Mouse (Mus musculus): ENCODE results near the gene Amotl2. TPM values are rescaled to one million over a fixed set of nuclear protein-coding genes. Genes with fewer than 3 reads are reported as not detected.

The Amotl2 gene
- polyA plus RNA-seq, 1 experiment from 2014 or later, result 33.5 TPM

DNA sequence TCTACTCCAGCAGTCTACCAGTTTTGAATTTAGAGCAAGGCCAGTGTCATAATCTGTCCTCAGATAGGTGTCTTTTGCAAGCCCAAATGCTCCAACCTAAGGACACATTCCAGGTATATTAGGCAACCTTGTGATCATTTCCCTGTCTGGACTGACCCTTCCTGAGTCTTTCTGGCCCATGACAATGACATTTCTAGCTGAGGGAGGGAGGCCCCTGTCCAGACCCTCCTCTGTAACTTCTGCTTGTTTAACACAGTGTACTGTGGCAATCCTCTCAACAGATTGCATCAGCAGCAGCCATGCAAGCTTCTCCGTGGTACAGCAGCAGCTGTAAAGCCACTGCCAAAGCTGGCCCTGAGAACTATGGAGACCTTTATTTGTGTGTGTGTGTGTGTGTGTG is 19.5 kb downstream of the Amotl2 start:
- peaks cover 32% of the 10 kb centered on the region for H3K36me3 ChIP-seq (ENCODE audit: control insufficient read depth, insufficient read depth, low read length)
- H3K27me3 ChIP-seq (ENCODE audit: control insufficient read depth, insufficient read depth, low read length), result no peaks in the 10 kb centered on the region
- no peak for ATAC-seq (ENCODE audit: insufficient number of reproducible peaks, insufficient read depth, low FRiP score, low read depth)
- H3K9me3 ChIP-seq (ENCODE audit: control insufficient read depth, low read length), result no peaks in the 10 kb centered on the region
- H3K4me1 ChIP-seq (ENCODE audit: control insufficient read depth in 2 of 2, insufficient read depth in 2 of 2, low read length in 2 of 2), result peaks cover 3 to 4% of the 10 kb centered on the region in 2 experiments; a peak in 2 of 4 replicates
- H3K27ac ChIP-seq (replicated peaks in 1 of 2; ENCODE audit: control insufficient read depth in 1 of 2, insufficient read depth in 1 of 2, low read depth in 2 of 2, low read length in 2 of 2), result no peak overlapping the region
- H3K9ac ChIP-seq (ENCODE audit: low read length), result no peak overlapping the region
- whole genome bisulfite sequencing, result 41% methylated on average over 1 of the region's 1 CpGs
- no peak overlapping the region for H3K4me3 ChIP-seq (ENCODE audit: control insufficient read depth in 1 of 2, insufficient read depth in 1 of 2, low read depth in 1 of 2, low read length in 2 of 2)
- H3K4me2 ChIP-seq (ENCODE audit: low read length), result no peak overlapping the region

DNA sequence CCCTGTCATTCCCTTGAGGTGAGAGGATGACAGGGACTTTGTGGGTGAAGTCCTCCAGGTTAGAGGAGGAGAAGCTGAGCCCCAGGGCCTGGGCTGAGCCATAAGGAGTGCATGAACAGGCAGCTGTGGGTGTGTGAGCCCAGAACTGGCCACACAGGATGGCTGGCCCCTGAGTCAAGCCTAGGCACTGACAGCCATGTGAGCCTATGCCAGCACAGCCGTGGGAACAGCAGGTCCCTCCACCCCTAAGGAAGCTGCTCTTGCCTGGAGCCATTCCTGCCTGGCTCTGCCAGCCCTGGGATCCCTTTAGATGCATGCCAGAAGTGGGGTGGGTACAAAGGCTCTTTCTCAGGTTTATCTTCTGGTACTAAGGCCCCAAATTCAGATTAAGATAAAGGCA is 20.9 kb downstream of the Amotl2 start:
- H3K27me3 ChIP-seq (ENCODE audit: control insufficient read depth, insufficient read depth, low read length), result no peaks in the 10 kb centered on the region
- ATAC-seq (ENCODE audit: insufficient number of reproducible peaks, insufficient read depth, low FRiP score, low read depth), result no peak
- H3K4me1 ChIP-seq (ENCODE audit: control insufficient read depth in 2 of 2, insufficient read depth in 2 of 2, low read length in 2 of 2), result peaks cover 3 to 4% of the 10 kb centered on the region in 2 experiments; a peak in 1 of 4 replicates
- H3K4me2 ChIP-seq (ENCODE audit: low read length), result no peak overlapping the region
- H3K4me3 ChIP-seq (ENCODE audit: control insufficient read depth in 1 of 2, insufficient read depth in 1 of 2, low read depth in 1 of 2, low read length in 2 of 2), result no peak overlapping the region
- no peak overlapping the region for H3K9ac ChIP-seq (ENCODE audit: low read length)
- H3K9me3 ChIP-seq (ENCODE audit: control insufficient read depth, low read length), result no peaks in the 10 kb centered on the region
- 33% methylated on average over 1 of the region's 1 CpGs for WGBS
- peaks cover 18% of the 10 kb centered on the region for H3K36me3 ChIP-seq (ENCODE audit: control insufficient read depth, insufficient read depth, low read length)
- no peak overlapping the region for H3K27ac ChIP-seq (replicated peaks in 1 of 2; ENCODE audit: control insufficient read depth in 1 of 2, insufficient read depth in 1 of 2, low read depth in 2 of 2, low read length in 2 of 2)

DNA sequence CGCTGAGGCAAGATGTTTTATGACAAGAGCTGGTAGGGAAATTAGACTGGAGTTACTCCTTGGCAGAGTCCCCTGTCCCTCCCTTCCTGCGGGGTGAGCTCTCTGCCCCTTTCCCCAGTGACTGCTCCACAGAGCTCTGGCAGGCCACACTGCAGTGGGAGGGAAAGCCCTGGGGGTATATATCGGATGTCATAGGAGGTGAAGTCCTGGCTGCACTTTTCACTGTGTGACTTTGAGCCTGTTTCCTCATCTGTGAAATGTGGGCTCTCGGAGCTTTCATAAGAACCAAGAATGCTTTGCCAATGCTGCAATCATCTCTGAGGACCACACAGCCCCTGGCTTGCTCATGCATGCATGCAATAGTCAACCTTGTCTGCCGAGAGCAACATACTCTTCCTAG is 30.3 kb downstream of the Amotl2 start:
- Histone ChIP-seq H3K9ac (ENCODE audit: low read length) (no peak overlapping the region), H3K27ac (replicated peaks in 1 of 2; ENCODE audit: control insufficient read depth in 1 of 2, insufficient read depth in 1 of 2, low read depth in 2 of 2, low read length in 2 of 2) (no peak overlapping the region), H3K4me1 (ENCODE audit: control insufficient read depth in 2 of 2, insufficient read depth in 2 of 2, low read length in 2 of 2) (no peaks in the 10 kb centered on the region), H3K4me2 (ENCODE audit: low read length) (no peak overlapping the region), H3K27me3 (ENCODE audit: control insufficient read depth, insufficient read depth, low read length) (no peaks in the 10 kb centered on the region), H3K36me3 (ENCODE audit: control insufficient read depth, insufficient read depth, low read length) (no peaks in the 10 kb centered on the region), H3K4me3 (ENCODE audit: control insufficient read depth in 1 of 2, insufficient read depth in 1 of 2, low read depth in 1 of 2, low read length in 2 of 2) (no peak overlapping the region), H3K9me3 (ENCODE audit: control insufficient read depth, low read length) (no peaks in the 10 kb centered on the region)
- no peak for ATAC-seq (ENCODE audit: insufficient number of reproducible peaks, insufficient read depth, low FRiP score, low read depth)
- WGBS, result 76% methylated on average over 5 of the region's 5 CpGs

DNA sequence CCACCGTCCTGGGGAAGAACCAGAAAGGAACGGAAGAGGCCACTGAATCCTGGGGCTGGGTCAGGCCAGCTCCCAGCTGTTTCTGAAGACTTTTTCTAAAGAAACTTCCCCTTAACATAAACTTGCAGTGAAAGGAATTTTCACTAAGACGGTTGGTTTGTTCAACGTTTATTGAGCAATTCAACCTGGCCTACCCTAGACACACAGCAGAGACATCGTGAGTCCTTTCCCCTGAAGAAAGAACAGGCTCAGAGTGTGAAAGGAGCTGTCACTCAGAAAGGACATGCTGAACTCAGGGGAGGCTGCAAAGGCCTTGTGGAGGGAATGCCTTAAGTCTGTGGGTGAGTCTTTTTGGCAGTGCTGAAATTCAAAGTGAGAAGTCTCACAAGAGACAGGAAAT is 31.4 kb downstream of the Amotl2 start:
- Histone ChIP-seq H3K27me3 (ENCODE audit: control insufficient read depth, insufficient read depth, low read length) (no peaks in the 10 kb centered on the region), H3K9ac (ENCODE audit: low read length) (no peak overlapping the region), H3K4me1 (ENCODE audit: control insufficient read depth in 2 of 2, insufficient read depth in 2 of 2, low read length in 2 of 2) (no peaks in the 10 kb centered on the region), H3K4me3 (ENCODE audit: control insufficient read depth in 1 of 2, insufficient read depth in 1 of 2, low read depth in 1 of 2, low read length in 2 of 2) (no peak overlapping the region), H3K4me2 (ENCODE audit: low read length) (no peak overlapping the region), H3K27ac (replicated peaks in 1 of 2; ENCODE audit: control insufficient read depth in 1 of 2, insufficient read depth in 1 of 2, low read depth in 2 of 2, low read length in 2 of 2) (no peak overlapping the region), H3K36me3 (ENCODE audit: control insufficient read depth, insufficient read depth, low read length) (no peaks in the 10 kb centered on the region), H3K9me3 (ENCODE audit: control insufficient read depth, low read length) (no peaks in the 10 kb centered on the region)
- 53% methylated on average over 5 of the region's 5 CpGs for WGBS
- ATAC-seq (ENCODE audit: insufficient number of reproducible peaks, insufficient read depth, low FRiP score, low read depth), result no peak

DNA sequence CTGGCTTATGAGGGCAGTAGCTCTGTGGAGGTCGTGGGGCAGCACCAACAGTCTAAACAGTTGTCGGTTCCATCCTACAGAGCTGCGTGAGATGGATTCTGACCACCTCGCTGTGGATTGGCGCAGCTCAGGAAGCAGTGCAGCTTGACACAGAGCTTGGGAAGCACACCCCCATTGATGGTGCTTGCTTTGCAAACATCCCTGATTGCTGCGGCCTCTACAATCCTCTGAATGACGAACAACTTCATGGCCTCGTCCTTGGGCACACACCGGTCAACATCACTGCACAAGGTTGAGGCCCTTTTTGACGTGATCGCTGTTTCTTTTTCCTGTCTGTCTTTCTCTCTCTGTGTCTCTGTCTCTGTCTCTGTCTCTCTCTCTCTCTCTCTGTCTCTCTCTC is 32.7 kb downstream of the Amotl2 start:
- no peak overlapping the region for H3K27ac ChIP-seq (replicated peaks in 1 of 2; ENCODE audit: control insufficient read depth in 1 of 2, insufficient read depth in 1 of 2, low read depth in 2 of 2, low read length in 2 of 2)
- H3K36me3 ChIP-seq (ENCODE audit: control insufficient read depth, insufficient read depth, low read length), result no peaks in the 10 kb centered on the region
- H3K4me2 ChIP-seq (ENCODE audit: low read length), result no peak overlapping the region
- no peak for ATAC-seq (ENCODE audit: insufficient number of reproducible peaks, insufficient read depth, low FRiP score, low read depth)
- no peak overlapping the region for H3K9ac ChIP-seq (ENCODE audit: low read length)
- no peaks in the 10 kb centered on the region for H3K4me1 ChIP-seq (ENCODE audit: control insufficient read depth in 2 of 2, insufficient read depth in 2 of 2, low read length in 2 of 2)
- H3K4me3 ChIP-seq (ENCODE audit: control insufficient read depth in 1 of 2, insufficient read depth in 1 of 2, low read depth in 1 of 2, low read length in 2 of 2), result no peak overlapping the region
- no peaks in the 10 kb centered on the region for H3K9me3 ChIP-seq (ENCODE audit: control insufficient read depth, low read length)
- 80% methylated on average over 11 of the region's 11 CpGs for WGBS
- H3K27me3 ChIP-seq (ENCODE audit: control insufficient read depth, insufficient read depth, low read length), result no peaks in the 10 kb centered on the region

DNA sequence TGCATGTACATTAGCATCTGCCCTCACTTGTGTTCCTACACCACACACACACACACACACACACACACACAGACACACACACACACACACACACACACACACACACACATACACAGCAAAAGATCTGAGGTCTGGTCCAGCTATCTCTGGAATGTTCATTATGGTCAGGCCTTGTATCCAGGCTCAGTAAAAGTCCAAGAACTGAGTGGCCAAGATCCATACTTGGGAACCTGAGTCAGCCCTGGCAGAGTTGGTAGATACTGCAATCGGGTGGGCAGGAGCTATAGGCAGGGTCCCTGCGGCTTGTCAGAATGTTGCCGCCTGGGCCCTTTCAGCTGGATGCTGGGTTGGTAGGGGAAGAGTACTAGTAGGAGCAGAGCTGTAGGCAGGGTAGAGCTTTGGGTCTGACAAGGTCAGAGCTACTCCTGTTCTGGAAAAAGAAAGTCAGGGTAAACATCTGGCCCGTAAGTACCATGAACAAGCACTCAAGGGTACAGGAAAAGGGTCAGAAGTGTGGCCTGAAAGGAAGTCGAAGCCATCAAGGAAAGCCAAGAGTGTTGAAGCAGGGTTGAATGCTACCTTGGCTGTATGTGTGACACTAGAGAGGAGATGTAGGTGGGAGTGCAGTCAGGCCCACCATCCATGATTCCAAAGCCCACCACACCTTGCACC is 35.3 kb downstream of the Amotl2 start:
- no peak overlapping the region for H3K27ac ChIP-seq (replicated peaks in 1 of 2; ENCODE audit: control insufficient read depth in 1 of 2, insufficient read depth in 1 of 2, low read depth in 2 of 2, low read length in 2 of 2)
- WGBS, result 86% methylated on average over 5 of the region's 5 CpGs
- ATAC-seq (ENCODE audit: insufficient number of reproducible peaks, insufficient read depth, low FRiP score, low read depth), result no peak

DNA sequence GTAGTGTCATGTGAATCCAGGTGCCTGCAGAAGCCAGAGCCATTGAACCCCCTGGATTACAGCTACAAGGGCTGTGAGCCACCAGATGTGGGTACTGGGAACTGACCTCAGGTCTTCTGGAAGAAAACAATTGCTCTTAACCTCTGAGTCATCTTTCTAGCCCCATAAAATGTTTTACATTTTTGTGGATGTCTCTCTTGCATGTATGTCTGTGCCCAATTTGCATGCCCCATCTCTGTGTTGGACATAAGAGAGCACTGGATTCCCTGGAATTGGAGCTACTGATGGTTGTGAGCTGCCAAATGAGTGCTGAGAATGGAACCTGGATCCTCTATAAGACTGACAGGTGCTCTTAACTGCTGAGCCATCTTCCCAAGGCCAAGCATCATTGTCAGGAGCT is 36.8 kb downstream of the Amotl2 start:
- Histone ChIP-seq H3K27ac (replicated peaks in 1 of 2; ENCODE audit: control insufficient read depth in 1 of 2, insufficient read depth in 1 of 2, low read depth in 2 of 2, low read length in 2 of 2) (no peak overlapping the region), H3K36me3 (ENCODE audit: control insufficient read depth, insufficient read depth, low read length) (no peaks in the 10 kb centered on the region), H3K4me2 (ENCODE audit: low read length) (no peak overlapping the region), H3K9me3 (ENCODE audit: control insufficient read depth, low read length) (no peaks in the 10 kb centered on the region), H3K4me3 (ENCODE audit: control insufficient read depth in 1 of 2, insufficient read depth in 1 of 2, low read depth in 1 of 2, low read length in 2 of 2) (no peak overlapping the region), H3K9ac (ENCODE audit: low read length) (no peak overlapping the region), H3K27me3 (ENCODE audit: control insufficient read depth, insufficient read depth, low read length) (no peaks in the 10 kb centered on the region), H3K4me1 (ENCODE audit: control insufficient read depth in 2 of 2, insufficient read depth in 2 of 2, low read length in 2 of 2) (peaks cover 14% of the 10 kb centered on the region in 2 experiments)
- no peak for ATAC-seq (ENCODE audit: insufficient number of reproducible peaks, insufficient read depth, low FRiP score, low read depth)

More for the DNA sequence above, 35.3 kb downstream of the Amotl2 start:
- Histone ChIP-seq H3K9ac (ENCODE audit: low read length) (no peak overlapping the region), H3K36me3 (ENCODE audit: control insufficient read depth, insufficient read depth, low read length) (no peaks in the 10 kb centered on the region), H3K9me3 (ENCODE audit: control insufficient read depth, low read length) (no peaks in the 10 kb centered on the region), H3K4me2 (ENCODE audit: low read length) (no peak overlapping the region), H3K4me1 (ENCODE audit: control insufficient read depth in 2 of 2, insufficient read depth in 2 of 2, low read length in 2 of 2) (peaks cover 13 to 14% of the 10 kb centered on the region in 2 experiments), H3K4me3 (ENCODE audit: control insufficient read depth in 1 of 2, insufficient read depth in 1 of 2, low read depth in 1 of 2, low read length in 2 of 2) (no peak overlapping the region), H3K27me3 (ENCODE audit: control insufficient read depth, insufficient read depth, low read length) (no peaks in the 10 kb centered on the region)

DNA sequence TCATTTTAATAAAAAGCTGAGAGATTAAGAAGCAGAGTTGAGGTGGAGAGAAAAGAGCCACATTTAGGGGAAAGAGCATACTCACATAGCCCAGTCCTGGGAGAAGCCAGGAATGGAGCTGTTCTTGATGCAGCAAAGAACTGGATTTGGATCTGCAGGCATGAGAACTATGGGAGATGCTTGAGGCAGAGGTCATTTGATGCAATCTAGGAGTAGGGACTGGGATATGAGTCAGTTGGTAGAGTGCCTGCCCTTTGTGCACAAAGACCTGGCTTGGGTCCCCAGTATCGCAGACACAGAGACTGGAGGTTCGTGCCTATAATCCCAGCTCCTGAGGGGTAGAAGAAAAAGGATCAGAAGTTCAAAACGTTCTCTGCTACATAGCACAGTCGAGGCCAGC is 38.7 kb downstream of the Amotl2 start:
- H3K27ac ChIP-seq (replicated peaks in 1 of 2; ENCODE audit: control insufficient read depth in 1 of 2, insufficient read depth in 1 of 2, low read depth in 2 of 2, low read length in 2 of 2), result no peak overlapping the region
- no peak overlapping the region for H3K4me3 ChIP-seq (ENCODE audit: control insufficient read depth in 1 of 2, insufficient read depth in 1 of 2, low read depth in 1 of 2, low read length in 2 of 2)
- H3K4me2 ChIP-seq (ENCODE audit: low read length), result no peak overlapping the region
- H3K9me3 ChIP-seq (ENCODE audit: control insufficient read depth, low read length), result no peaks in the 10 kb centered on the region
- no peak for ATAC-seq (ENCODE audit: insufficient number of reproducible peaks, insufficient read depth, low FRiP score, low read depth)
- H3K4me1 ChIP-seq (ENCODE audit: control insufficient read depth in 2 of 2, insufficient read depth in 2 of 2, low read length in 2 of 2), result peaks cover 21 to 28% of the 10 kb centered on the region in 2 experiments
- no peaks in the 10 kb centered on the region for H3K36me3 ChIP-seq (ENCODE audit: control insufficient read depth, insufficient read depth, low read length)
- 72% methylated on average over 4 of the region's 4 CpGs for WGBS
- no peak overlapping the region for H3K9ac ChIP-seq (ENCODE audit: low read length)
- no peaks in the 10 kb centered on the region for H3K27me3 ChIP-seq (ENCODE audit: control insufficient read depth, insufficient read depth, low read length)

Data from heart, embryonic 14.5 days (tissue).